Mouse (Mus musculus) retina, postnatal 1 day (tissue): ENCODE measurements around the gene Ldb3.

Source experiments
- DNase-seq: peaks from one replicate; pipeline ENCODE4 v3.0.0-alpha.2; 2012

The Ldb3 gene

GRCm38 (mm10) chr14:34590017-34590570 lies 1.6 kb upstream of the Ldb3 start:
- DNase-seq: no peak

GRCm38 (mm10) chr14:34589185-34589713 lies 767 bp upstream of the Ldb3 start:
- DNase-seq: no peak

- no peak for DNase-seq
Measured at GRCm38 (mm10) chr14:34588005-34588404, 477 bp downstream of the Ldb3 start.

- no peak for DNase-seq
Measured at GRCm38 (mm10) chr14:34586871-34587270, 1.6 kb downstream of the Ldb3 start.

GRCm38 (mm10) chr14:34585358-34586105 lies 3.0 kb downstream of the Ldb3 start:
- DNase-seq: no peak

GRCm38 (mm10) chr14:34582740-34583427 lies 5.6 kb downstream of the Ldb3 start:
- no peak for DNase-seq

- DNase-seq: no peak
Measured at GRCm38 (mm10) chr14:34576858-34577257, 11.6 kb downstream of the Ldb3 start.

- DNase-seq: no peak
Measured at GRCm38 (mm10) chr14:34574068-34574467, 14.4 kb downstream of the Ldb3 start.

- peak; percentile 22 for DNase-seq
Measured at GRCm38 (mm10) chr14:34573348-34573913, 15.1 kb downstream of the Ldb3 start.

- DNase-seq: no peak
Measured at GRCm38 (mm10) chr14:34571610-34572387, 16.7 kb downstream of the Ldb3 start.

- no peak for DNase-seq
Measured at GRCm38 (mm10) chr14:34570903-34571302, 17.6 kb downstream of the Ldb3 start.

GRCm38 (mm10) chr14:34570294-34570693 lies 18.2 kb downstream of the Ldb3 start:
- DNase-seq: peak; percentile 85

- peak; percentile 25 for DNase-seq
Measured at GRCm38 (mm10) chr14:34569534-34570194, 18.8 kb downstream of the Ldb3 start.

- no peak for DNase-seq
Measured at GRCm38 (mm10) chr14:34568626-34569025, 19.9 kb downstream of the Ldb3 start.

- DNase-seq: no peak
Measured at GRCm38 (mm10) chr14:34567697-34568096, 20.8 kb downstream of the Ldb3 start.

- DNase-seq: no peak
Measured at GRCm38 (mm10) chr14:34566530-34566929, 22.0 kb downstream of the Ldb3 start.

- no peak for DNase-seq
Measured at GRCm38 (mm10) chr14:34565711-34566110, 22.8 kb downstream of the Ldb3 start.

GRCm38 (mm10) chr14:34564646-34565045 lies 23.8 kb downstream of the Ldb3 start:
- DNase-seq: no peak

GRCm38 (mm10) chr14:34562393-34562792 lies 26.1 kb downstream of the Ldb3 start:
- DNase-seq: no peak

- no peak for DNase-seq
Measured at GRCm38 (mm10) chr14:34561647-34562046, 26.8 kb downstream of the Ldb3 start.

- DNase-seq: no peak
Measured at GRCm38 (mm10) chr14:34558947-34559346, 29.5 kb downstream of the Ldb3 start.

- DNase-seq: no peak
Measured at GRCm38 (mm10) chr14:34555211-34555610, 33.3 kb downstream of the Ldb3 start.
